Mouse (Mus musculus) E14TG2a.4 (cell line): ENCODE measurements around the gene Ccdc171.

Source experiments
- H3K27me3 ChIP-seq: 2 replicates; pipeline ENCODE4 v1.6.1; 2014; ENCODE audit warnings: low read length, control low read depth; ENCODE audit not compliant: insufficient read depth
- H3K36me3 ChIP-seq: 2 replicates; pipeline ENCODE4 v1.6.1; 2014; ENCODE audit warnings: low read length, control low read depth; ENCODE audit not compliant: insufficient read depth
- H3K4me1 ChIP-seq: replicated peaks from 2 replicates; pipeline ENCODE4 v1.6.1; 2014; ENCODE audit warnings: low read depth, low read length, control low read depth
- H3K4me3 ChIP-seq: replicated peaks from 2 replicates; pipeline ENCODE4 v1.5.1; 2014; ENCODE audit warnings: mild to moderate bottlenecking, low read length
- H3K9me3 ChIP-seq: 2 replicates; pipeline ENCODE4 v1.6.1; 2014; ENCODE audit warnings: low read length, control low read depth
- CTCF ChIP-seq: conservative IDR thresholded peaks from 2 replicates; pipeline ENCODE4 v1.5.1; 2014; ENCODE audit warnings: low read length
- NANOG ChIP-seq: IDR thresholded peaks from 2 replicates; pipeline ENCODE4 v1.6.1; 2014; ENCODE audit warnings: borderline replicate concordance, low read length, mixed read lengths
- POU5F1 ChIP-seq: IDR thresholded peaks from 2 replicates; pipeline ENCODE4 v1.6.1; 2014; ENCODE audit warnings: low read length, borderline replicate concordance

Gene Ccdc171

DNA sequence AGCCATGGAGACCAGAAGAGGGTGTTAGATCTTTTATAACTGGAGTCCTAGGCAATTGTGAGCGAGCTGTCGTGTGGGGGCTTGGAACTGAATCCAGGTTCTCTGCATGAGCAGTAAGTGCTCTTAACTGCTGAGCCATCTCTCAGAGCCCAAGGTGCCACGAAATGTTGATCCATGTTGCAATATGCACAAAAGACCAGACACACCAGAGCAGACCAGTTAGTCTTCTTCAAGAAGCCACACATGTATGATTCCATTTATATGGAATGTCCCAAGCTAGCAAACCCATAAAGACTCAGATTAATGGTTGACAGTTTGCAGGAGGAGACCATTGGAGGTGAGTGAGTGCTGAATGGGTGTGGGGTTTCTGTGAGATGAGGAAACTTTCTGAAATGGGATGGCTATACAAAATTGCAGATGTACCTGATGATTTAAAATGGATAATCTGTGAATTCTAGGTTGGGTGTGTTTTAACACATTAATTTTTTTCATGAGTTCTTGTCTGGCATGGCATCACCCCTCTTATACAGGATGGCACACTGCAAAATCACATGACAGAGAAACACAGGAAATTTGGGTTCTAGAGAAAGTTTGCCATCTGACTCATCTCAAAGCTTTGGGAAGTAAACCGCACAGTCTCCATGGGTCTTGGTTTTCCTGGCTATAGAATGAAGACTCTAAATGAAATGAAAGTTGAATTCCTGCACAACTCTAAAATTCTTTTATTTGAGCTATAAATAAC lies 304.5 kb downstream of the Ccdc171 start:
- Histone ChIP-seq H3K36me3 (no peaks in the 10 kb centered on the region), H3K4me3 (no peak overlapping the region), H3K27me3 (no peaks in the 10 kb centered on the region), H3K9me3 (no peaks in the 10 kb centered on the region), H3K4me1 (no peaks in the 10 kb centered on the region)
- no peak for TF ChIP-seq NANOG
- no peak for TF ChIP-seq CTCF
- no peak for TF ChIP-seq POU5F1

DNA sequence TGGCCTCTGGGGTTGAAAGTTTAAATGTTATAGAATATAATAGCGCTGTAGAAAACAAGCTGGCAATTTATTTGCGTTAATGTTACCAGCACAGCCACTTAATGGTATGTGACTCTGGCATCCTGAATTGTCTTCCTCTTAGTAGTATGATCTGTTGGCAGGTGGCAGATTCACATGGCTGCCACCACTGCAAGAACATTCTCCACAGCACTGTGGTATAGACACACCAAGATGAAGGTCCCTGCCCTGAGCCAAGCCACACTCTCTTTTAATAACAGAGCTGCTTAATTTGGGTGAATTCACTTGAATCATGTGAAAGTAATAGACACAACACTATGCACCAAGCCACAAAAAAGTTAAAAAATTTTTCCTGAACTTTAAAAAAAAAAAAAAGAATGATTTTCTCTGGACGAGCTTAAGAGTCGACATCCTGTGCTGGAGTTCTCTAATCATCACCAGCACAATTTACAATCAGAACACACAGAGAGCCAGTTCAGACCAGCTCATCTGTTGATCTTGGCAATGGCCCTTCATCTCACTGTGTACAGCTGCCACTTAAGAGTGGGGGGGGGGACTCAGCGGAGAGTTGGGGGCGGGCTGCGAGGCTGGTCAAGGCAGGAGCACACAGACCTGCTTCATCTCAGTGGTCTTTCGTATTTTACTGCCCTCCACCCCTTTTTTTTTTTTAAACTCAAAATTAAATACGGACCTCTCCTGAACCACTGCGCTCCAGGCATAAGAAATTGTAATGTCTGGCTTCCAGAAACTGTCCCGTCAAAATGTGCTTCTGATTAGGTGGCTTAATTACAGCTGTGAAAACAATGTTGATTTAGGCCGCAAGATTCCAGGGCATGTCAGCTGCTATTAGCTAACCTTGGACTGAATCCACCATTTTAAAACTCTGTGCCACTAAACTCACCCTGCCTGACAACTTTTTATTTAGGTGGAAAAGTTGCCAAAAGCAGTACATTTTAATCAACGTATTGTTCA lies 305.8 kb downstream of the Ccdc171 start:
- H3K9me3 ChIP-seq: no peaks in the 10 kb centered on the region
- no peaks in the 10 kb centered on the region for H3K4me1 ChIP-seq
- H3K36me3 ChIP-seq: no peaks in the 10 kb centered on the region
- no peaks in the 10 kb centered on the region for H3K27me3 ChIP-seq
- no peak for TF ChIP-seq POU5F1
- TF ChIP-seq CTCF: no peak
- no peak for TF ChIP-seq NANOG
- H3K4me3 ChIP-seq: no peak overlapping the region

- no peak for TF ChIP-seq POU5F1
- TF ChIP-seq NANOG: no peak
- TF ChIP-seq CTCF: no peak
Measured at GRCm38 (mm10) chr4:83839077-83839476, 313.7 kb downstream of the Ccdc171 start.

GRCm38 (mm10) chr4:83846304-83846703 lies 321.0 kb downstream of the Ccdc171 start:
- H3K4me1 ChIP-seq: no peaks in the 10 kb centered on the region
- no peak overlapping the region for H3K4me3 ChIP-seq
- H3K9me3 ChIP-seq: no peaks in the 10 kb centered on the region
- H3K36me3 ChIP-seq: no peaks in the 10 kb centered on the region
- no peak for TF ChIP-seq CTCF
- H3K27me3 ChIP-seq: 0 out of 2 replicates have a peak, but pooled peaks cover 2% of the 10 kb centered on the region

More at GRCm38 (mm10) chr4:83839077-83839476, 313.7 kb downstream of the Ccdc171 start:
- H3K4me3 ChIP-seq: no peak overlapping the region
- no peaks in the 10 kb centered on the region for H3K27me3 ChIP-seq
- H3K9me3 ChIP-seq: no peaks in the 10 kb centered on the region
- no peaks in the 10 kb centered on the region for H3K36me3 ChIP-seq
- no peaks in the 10 kb centered on the region for H3K4me1 ChIP-seq

DNA sequence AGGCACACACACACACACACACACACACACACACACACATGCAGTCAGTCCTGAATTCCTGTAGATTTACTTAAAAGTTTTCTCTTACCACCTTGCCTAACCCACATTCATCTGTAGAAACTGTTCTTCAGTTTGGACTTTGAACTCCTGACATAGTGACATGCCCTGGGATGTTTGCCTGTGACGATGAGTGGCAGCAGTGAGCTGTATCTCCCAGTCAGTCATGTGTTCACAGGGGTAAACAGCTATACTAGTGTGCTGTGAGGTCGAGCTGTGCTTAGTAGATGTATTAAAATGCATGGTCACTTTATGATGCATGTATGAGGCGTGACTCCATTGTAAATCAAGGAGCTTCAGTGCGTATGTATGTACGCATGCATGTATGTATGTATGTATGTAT lies 328.5 kb downstream of the Ccdc171 start:
- H3K36me3 ChIP-seq: no peaks in the 10 kb centered on the region
- H3K4me3 ChIP-seq: no peak overlapping the region
- H3K4me1 ChIP-seq: no peaks in the 10 kb centered on the region
- 0 out of 2 replicates have a peak, but pooled peaks cover under 1% of the 10 kb centered on the region for H3K27me3 ChIP-seq
- TF ChIP-seq NANOG (no peak), POU5F1 (no peak), CTCF (no peak)
- H3K9me3 ChIP-seq: no peaks in the 10 kb centered on the region

GRCm38 (mm10) chr4:83861706-83862105 lies 336.4 kb downstream of the Ccdc171 start:
- TF ChIP-seq CTCF: no peak
- no peak for TF ChIP-seq NANOG
- no peak for TF ChIP-seq POU5F1
- Histone ChIP-seq H3K4me1 (peaks cover 17% of the 10 kb centered on the region), H3K4me3 (no peak overlapping the region), H3K27me3 (0 out of 2 replicates have a peak, but pooled peaks cover 2% of the 10 kb centered on the region), H3K36me3 (no peaks in the 10 kb centered on the region), H3K9me3 (peaks cover 4% of the 10 kb centered on the region)

DNA sequence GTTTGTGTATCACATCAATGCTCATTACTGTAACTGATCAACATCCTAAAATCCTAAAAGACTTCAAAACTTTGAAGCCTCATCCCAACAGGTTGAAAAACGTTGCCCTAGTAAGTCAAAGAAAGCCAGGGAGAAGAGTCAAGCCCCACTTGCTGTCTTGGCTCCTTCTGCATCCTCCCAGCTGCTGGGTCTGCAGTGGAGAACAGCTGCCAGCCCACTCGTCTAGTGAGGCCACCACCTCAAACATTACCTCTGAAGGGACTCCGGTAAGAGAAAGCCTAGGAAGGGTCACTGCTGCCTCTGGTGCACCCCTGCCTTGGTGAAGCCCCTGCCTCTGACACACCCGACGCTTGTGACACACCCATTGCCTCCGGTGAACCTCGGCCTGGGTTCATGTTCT lies 336.9 kb downstream of the Ccdc171 start:
- H3K27me3 ChIP-seq: 0 out of 2 replicates have a peak, but pooled peaks cover 2% of the 10 kb centered on the region
- TF ChIP-seq NANOG (no peak), POU5F1 (no peak), CTCF (no peak)

DNA sequence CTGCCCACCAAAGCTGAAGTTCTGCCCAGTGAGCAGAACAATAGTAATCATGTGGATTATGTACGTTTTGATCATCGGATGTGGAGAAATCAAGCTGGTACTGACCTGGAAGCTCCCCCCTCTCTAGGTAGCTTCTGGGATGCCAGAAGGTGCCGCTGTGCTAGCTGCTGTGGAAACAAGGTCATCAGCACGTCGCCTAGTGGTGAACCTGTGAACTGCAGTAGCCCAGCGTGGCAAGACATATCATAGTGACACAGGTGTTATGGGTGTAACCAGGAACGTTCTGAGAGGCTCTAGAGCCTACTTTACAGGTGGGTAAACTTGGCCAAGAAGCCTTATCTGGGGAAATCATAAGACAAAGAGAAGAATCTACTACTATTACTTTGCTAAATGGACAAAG lies 351.3 kb downstream of the Ccdc171 start:
- no peak for TF ChIP-seq NANOG
- peak; percentile 69 for TF ChIP-seq CTCF
- Histone ChIP-seq H3K9me3 (peaks cover 12% of the 10 kb centered on the region), H3K36me3 (no peaks in the 10 kb centered on the region)

More for the DNA sequence above, 336.9 kb downstream of the Ccdc171 start:
- Histone ChIP-seq H3K4me1 (peaks cover 17% of the 10 kb centered on the region), H3K9me3 (peaks cover 4% of the 10 kb centered on the region), H3K36me3 (no peaks in the 10 kb centered on the region), H3K4me3 (no peak overlapping the region)

GRCm38 (mm10) chr4:83878236-83878635 lies 352.9 kb downstream of the Ccdc171 start:
- Histone ChIP-seq H3K27me3 (no peaks in the 10 kb centered on the region), H3K4me3 (no peak overlapping the region), H3K4me1 (peaks cover 40% of the 10 kb centered on the region), H3K9me3 (peaks cover 12% of the 10 kb centered on the region), H3K36me3 (no peaks in the 10 kb centered on the region)
- TF ChIP-seq CTCF (no peak), POU5F1 (no peak), NANOG (no peak)

More for the DNA sequence above, 351.3 kb downstream of the Ccdc171 start:
- no peaks in the 10 kb centered on the region for H3K27me3 ChIP-seq
- peaks cover 28% of the 10 kb centered on the region for H3K4me1 ChIP-seq
- no peak overlapping the region for H3K4me3 ChIP-seq
